ENCODE assay signal across 17 mouse cellular contexts in genomic region chr2:28945388-28945787, GRCm38 (mm10). TPM values are rescaled to one million over a fixed set of nuclear protein-coding genes. Genes with fewer than 3 reads are reported as not detected.
"Had no signal": no experiment of that assay in that cellular context is flagged by ENCODE, and none has a peak within 500 bp of the region (broad histone marks: within the 10 kb centered on the region; RNA-seq: fewer than 3 reads in every experiment).

No protein-coding gene starts in this region.

- DNase-seq: kidney, adult 8-10 months; lung, adult 2 months; lung, postnatal 36 days; retina, postnatal 1 day; right cerebral cortex, postnatal 4 days; spleen, adult 18-20 months; thymus, adult 18-20 months; thymus, postnatal 14 days had no signal

- H3K4me3 ChIP-seq: left cerebral cortex, adult 2 months; limb, embryonic 10.5 days; liver, embryonic 15.5 days had no signal

- H3K9ac ChIP-seq: liver, embryonic 15.5 days had no signal

- H3K4me2 ChIP-seq: liver, embryonic 11.5 days; liver, embryonic 15.5 days had no signal

- H3K4me1 ChIP-seq: liver, embryonic 15.5 days had no signal

- ATAC-seq: lung, postnatal 0 days had no signal

- H3K27ac ChIP-seq: left cerebral cortex, adult 2 months; limb, embryonic 10.5 days; liver, embryonic 15.5 days had no signal

- H3K36me3 ChIP-seq: limb, embryonic 10.5 days; liver, embryonic 15.5 days had no signal

- H3K27me3 ChIP-seq: liver, embryonic 15.5 days had no signal

- H3K9me3 ChIP-seq: limb, embryonic 10.5 days; liver, embryonic 15.5 days had no signal

RNA-seq across cellular contexts. Expression of gene Barhl1, which starts 28.9 kb away (rescaled TPM):
- total RNA-seq: layer of hippocampus, postnatal 25 days; left cerebral cortex, adult 2 months; megakaryocyte progenitor cell, adult 5-6 weeks; neutrophil, adult 5-6 weeks had no signal
- polyA plus RNA-seq: kidney, embryonic 16.5 days; limb, embryonic 10.5 days; liver, embryonic 11.5 days; liver, embryonic 15.5 days had no signal
